Mouse (Mus musculus) retina, postnatal 7 days (tissue): ENCODE measurements around the gene Olfr545.
"Not testable (repeated sequence)": the region's sequence is repeated elsewhere in the genome, so short reads cannot be mapped to it uniquely, and the experiment has no call there.

Experiments used
- DNase-seq: peaks from one replicate; pipeline ENCODE4 v3.0.0-alpha.2; 2012; ENCODE audit warnings: low read depth, low spot score

Gene Olfr545

DNA sequence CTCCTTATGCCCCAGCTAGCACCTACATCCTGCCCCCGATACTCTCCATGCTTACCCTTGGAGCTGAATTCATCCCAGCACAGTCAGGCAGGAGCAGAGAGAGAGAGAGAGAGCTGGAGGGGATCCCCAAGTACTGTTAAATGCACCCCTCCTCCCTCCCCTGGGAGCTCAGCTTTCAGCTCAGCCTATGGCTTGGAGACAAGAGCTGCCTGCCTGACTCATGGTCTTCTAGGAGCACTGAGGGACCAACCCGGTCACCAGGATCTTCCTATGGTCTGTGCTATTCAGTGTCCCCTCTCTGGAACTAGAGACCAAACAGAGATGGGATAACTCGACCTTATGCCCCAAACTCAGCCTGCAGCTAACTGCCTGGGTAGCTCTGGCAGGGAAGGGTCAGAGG, at the start of gene Olfr545:
TSS of gene Olfr545 (minus strand) at position 101 of the 400 bp plus-strand sequence.
- no peak for DNase-seq

DNA sequence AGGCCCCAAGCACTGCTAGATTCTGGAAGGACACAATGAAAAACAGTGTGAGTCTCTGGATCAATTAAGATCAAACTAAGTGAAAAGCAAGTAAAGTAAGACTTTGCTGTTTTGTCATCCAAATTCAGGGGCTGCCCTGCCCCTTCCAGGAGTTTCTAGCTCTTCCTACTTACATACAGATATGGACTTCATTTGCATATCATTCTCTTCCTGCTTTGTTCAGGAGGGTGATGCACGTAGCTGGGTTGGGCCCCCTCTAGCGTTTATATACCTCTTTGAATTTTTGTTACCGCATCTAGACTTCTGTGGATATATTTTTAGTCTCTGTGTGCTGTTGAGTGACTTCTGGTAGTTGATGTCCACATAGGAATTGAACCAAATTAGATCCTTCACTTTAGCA, 41.9 kb upstream of the Olfr545 start:
- DNase-seq, result no peak

DNA sequence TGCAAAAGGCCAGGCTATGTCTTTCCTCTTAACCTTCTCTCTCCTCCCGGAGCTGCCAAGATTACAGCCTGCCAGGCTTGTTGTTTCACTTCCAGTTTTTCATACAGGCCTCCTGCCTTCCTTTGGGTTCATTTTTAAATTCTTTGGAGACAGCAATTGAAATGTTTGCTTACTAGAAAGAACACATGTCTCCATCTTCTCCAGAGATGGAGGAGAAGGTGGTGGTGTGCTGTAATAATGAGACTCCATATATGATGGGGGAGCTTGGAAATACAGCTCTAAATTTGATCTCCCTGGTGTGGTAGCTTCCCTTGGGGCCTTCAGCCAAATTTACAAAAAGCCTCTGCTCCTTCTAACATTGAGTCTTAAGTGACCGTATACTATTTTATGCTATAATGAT, 41.2 kb upstream of the Olfr545 start, which contains the start of gene Olfr548-ps1:
TSS of gene Olfr548-ps1 (plus strand) at position 301 of the 400 bp plus-strand sequence.
- DNase-seq, result no peak

DNA sequence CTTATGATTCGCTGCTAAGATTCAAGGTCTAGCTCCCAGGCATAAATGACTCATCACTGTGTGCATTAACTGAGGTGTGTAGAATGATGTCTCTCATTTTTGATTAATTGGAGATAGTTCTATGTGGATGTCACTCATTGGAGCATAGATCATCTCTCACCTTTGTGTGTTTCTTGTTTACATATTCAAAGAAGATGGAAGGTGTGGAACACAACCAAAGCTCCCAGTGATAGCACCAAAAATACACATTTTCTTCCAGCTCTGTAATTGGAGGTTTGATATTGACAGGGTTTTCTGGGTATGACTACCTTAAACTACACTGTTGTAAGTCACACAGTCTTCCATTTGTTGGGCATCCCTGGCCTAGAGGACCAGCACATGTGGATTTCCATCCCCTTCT, 35.1 kb upstream of the Olfr545 start, which contains the start of gene Olfr547:
TSS of gene Olfr547 (plus strand) at position 301 of the 400 bp plus-strand sequence.
- DNase-seq, result no peak

GRCm38 (mm10) chr7:102529052-102529451, 29.7 kb upstream of the Olfr545 start:
- DNase-seq, result no peak

DNA sequence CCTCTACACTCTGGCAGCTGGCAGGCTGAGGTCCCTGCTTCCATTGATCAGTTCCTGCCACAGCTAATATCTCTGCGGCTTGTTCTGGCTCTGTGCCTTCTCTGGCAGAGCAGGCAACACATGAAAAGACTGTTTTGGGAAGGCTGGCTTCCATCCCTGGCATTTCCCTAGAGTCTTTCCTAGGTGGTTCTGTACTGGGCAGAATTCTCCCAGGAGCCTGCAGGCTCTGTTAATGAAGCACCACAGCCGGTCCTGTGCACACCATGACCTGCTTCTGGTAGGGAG, 17.6 kb upstream of the Olfr545 start:
- DNase-seq, result no peak

- no peak for DNase-seq
Observed at GRCm38 (mm10) chr7:102516261-102517050, 17.1 kb upstream of the Olfr545 start.

DNA sequence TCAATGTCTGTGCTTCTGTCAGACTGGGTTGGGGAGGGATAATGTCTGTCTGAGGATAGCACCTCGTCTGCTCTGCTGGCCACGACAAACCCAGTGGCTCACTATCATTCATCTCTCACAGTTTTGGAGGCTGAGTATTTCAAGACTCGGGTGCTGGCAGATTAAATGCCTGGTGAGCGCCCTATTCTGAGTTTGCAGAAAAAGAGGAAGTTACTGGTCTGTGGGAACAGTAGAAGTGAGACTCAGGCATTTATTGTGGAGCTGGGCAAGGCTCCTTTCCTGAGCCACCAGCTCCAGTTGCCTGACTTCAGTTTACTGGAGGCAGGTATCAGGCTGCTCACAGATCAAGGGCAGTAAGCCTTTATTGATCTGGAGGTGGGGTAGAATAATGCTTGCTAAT, 14.8 kb upstream of the Olfr545 start:
- no peak for DNase-seq

GRCm38 (mm10) chr7:102512814-102513435, 13.6 kb upstream of the Olfr545 start:
- peak; percentile 62 for DNase-seq

GRCm38 (mm10) chr7:102511927-102512326, 12.6 kb upstream of the Olfr545 start:
- no peak for DNase-seq

GRCm38 (mm10) chr7:102509726-102510125, 10.4 kb upstream of the Olfr545 start:
- DNase-seq, result no peak

DNA sequence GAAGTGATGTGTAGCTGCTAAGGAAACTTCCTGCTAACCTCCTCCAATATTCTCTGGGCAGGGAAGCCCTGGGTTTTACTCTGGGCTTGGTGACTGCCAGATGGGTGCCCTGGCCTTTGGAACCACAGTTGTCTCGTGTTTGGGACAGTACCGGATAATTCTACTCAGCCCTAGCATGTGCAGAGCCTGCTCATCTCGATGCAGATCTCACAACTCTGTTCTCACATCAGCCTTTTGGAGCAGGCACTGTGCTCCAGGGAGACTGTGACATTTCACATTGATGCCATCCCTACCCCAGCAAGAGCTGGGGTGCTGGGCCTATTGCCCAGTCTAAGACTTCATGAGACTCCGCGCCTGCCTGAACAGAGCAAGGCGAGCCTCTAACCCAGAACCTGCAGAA, 9.3 kb upstream of the Olfr545 start:
- no peak for DNase-seq

DNA sequence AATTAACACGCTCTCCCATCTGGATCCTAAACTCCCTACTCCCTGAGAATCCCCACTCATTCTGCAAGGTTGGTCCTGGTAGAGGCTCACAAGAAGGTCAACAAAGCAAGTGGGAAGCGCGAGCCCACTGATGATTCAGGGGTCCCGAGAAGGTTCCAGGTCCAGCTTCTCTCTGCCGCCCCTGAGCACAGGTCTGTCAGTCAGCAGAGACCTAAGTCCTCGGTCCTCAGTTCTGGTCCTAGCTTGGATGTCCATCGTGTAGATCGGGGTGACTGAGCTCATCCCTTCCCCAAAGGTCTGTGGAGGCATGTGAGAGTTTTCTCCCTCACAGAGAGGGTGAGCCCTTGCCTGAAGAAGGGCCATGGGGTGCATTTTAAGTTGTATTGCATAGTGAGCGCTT, 8.7 kb upstream of the Olfr545 start:
- no peak for DNase-seq

DNA sequence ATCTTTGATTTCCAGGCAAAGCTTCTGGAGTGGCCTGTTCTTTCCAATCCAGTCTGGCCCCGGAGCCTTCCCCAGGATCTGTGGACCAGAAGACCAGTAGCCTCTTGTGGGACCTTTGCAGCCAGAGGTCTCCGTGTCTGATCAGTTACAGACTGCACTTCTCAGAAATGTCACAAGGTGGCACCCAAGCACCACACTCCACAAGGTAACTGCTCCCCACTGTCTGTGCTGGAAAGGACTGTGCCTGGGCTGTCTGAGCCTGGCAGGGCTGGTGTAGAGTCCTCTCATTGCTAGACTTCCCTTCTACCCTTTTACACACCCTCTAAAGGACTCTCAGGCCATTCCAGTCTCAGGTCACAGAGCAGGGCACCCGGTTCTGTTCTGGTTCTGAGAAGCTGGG, 7.5 kb upstream of the Olfr545 start:
- DNase-seq, result peak; percentile 64

DNA sequence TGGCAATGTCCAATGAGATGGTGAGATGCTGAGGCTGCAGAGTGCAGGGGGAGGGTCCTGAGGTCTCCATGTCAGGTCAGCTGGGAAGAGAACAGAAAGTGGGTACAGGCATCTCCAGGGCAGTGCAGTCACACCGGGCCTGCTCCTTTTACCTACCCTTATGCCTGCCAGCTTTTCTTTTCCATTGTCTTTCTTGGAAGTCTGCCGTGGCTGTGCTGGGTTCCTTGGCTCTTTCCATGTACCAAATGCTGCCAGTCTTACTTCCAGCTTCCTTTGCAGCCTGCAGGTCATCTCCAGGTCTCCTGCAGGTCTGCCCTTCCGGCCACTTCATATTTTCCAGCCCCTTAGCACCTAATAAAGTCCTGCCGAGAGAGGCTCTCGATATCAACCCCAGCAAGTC, 2.6 kb upstream of the Olfr545 start:
- DNase-seq, result no peak

DNA sequence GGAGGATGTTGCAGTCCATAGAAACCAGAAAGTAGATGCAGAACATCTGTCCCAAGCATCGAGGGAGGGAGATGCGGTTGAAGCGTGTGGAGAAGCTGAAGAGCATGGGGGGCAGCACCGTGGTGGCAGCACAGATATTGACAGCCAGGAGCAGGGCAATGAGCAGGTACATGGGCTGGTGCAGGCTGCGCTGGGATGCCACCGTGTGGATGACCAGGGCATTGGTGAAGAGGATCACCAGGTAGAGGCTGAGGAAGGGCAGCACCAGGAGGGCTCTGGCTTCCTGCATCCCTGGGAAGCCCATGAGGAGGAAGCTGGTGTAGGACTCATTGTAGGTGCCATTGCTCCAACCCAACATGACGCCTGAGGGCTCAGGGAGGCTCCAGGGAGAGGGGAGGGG, 5.0 kb downstream of the Olfr545 start:
- DNase-seq, result not testable (repeated sequence)

GRCm38 (mm10) chr7:102488161-102488560, 11.2 kb downstream of the Olfr545 start, which contains the start of gene Olfr544:
Gene Olfr544, minus strand, starts transcription at chr7:102488313.
- DNase-seq, result no peak

- no peak for DNase-seq
Observed at GRCm38 (mm10) chr7:102486105-102486504, 13.3 kb downstream of the Olfr545 start.

DNA sequence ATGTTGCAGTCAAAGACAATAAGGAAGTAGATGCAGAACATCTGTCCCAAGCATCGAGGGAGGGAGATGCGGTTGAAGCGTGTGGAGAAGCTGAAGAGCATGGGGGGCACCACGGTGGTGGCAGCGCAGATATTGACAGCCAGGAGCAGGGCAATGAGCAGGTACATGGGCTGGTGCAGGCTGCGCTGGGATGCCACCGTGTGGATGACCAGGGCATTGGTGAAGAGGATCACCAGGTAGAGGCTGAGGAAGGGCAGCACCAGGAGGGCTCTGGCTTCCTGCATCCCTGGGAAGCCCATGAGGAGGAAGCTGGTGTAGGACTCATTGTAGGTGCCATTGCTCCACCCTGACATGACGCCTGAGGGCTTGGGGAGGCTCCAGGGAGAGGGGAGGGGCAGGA, 14.6 kb downstream of the Olfr545 start:
- DNase-seq, result not testable (repeated sequence)

DNA sequence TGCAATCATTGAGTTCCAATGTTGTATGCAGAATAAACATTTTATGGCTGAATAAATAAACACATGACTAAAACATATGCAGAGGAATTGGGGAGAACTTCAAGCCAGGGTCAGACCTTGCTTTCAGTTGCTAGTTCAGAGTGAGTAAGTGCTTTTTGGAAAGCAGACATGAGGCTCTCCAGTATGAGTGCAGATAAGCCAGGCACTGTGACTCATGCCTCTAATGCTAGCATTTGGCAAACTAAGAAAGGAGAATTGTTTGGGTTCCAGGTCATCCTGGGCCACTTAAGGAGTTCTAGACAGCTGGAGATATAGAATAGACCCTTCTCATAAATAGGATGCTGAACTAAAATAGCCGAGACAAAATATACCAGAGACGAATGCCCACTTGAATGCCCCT, 15.7 kb downstream of the Olfr545 start:
- DNase-seq, result no peak

DNA sequence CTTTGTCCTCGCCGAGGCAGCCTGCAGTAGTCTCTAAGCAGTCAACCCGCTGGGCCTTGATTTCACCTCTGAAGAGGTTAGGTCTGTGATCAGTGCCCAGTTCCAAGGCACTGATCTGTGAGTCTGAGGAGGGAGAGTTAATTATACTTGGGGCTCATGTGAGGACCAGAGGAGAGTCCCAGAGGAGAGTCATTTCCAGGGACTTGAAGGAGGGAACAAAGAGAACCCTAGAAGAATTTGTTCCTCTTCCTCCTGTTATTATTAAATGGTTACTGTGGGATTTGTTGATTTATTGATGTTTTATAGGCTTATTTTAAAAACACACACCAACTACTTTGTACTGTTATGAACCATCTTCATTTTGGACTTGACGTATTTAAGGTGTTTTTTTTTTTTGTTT, 17.8 kb downstream of the Olfr545 start, which contains the start of gene Olfr543:
TSS of gene Olfr543 (minus strand) at position 101 of the 400 bp plus-strand sequence.
- no peak for DNase-seq

GRCm38 (mm10) chr7:102480821-102481220, 18.6 kb downstream of the Olfr545 start:
- no peak for DNase-seq
